Mouse (Mus musculus) limb, embryonic 14.5 days (tissue): ENCODE data around the gene Slc1a6. TPM values are rescaled to one million over a fixed set of nuclear protein-coding genes. Genes with fewer than 3 reads are reported as not detected.
A peak's percentile ranks its signal among the peaks of the same experiment; 100 is the strongest.

Experiments used
- ATAC-seq: fragments of 200-750 bp; cut with Nextera tagmentation; 2 replicates; pipeline ENCODE4 v1.8.0; 2017; ENCODE audit warnings: low read depth, moderate number of reproducible peaks, moderate TSS enrichment; ENCODE audit not compliant: low FRiP score
- DNase-seq: peaks from one replicate; pipeline ENCODE4 v3.0.0-alpha.2; 2015; ENCODE audit warnings: low spot score
- H3K27ac ChIP-seq: fragments of 300-500 bp; sonication (generic); replicated peaks from 2 replicates; pipeline ENCODE4 v1.5.1; 2014; ENCODE audit warnings: low read depth, mild to moderate bottlenecking, low read length, moderate library complexity, mixed read lengths
- H3K27me3 ChIP-seq: fragments of 300-500 bp; sonication (generic); 2 replicates; pipeline ENCODE4 v1.6.1; 2014; ENCODE audit warnings: low read length, mixed read lengths; ENCODE audit not compliant: control insufficient read depth, insufficient read depth
- H3K36me3 ChIP-seq: fragments of 300-500 bp; sonication (generic); 2 replicates; pipeline ENCODE4 v1.6.1; 2014; ENCODE audit warnings: mild to moderate bottlenecking, low read length, moderate library complexity, mixed read lengths; ENCODE audit not compliant: control insufficient read depth, insufficient read depth
- H3K4me1 ChIP-seq: fragments of 300-500 bp; sonication (generic); 2 replicates; pipeline ENCODE4 v1.6.1; 2014; ENCODE audit warnings: antibody characterized with exemption, low read length, mixed read lengths; ENCODE audit not compliant: control insufficient read depth, insufficient read depth
- H3K4me2 ChIP-seq: fragments of 300-500 bp; sonication (generic); replicated peaks from 2 replicates; pipeline ENCODE4 v1.6.1; 2014; ENCODE audit warnings: low read depth, mild to moderate bottlenecking, low read length, moderate library complexity; ENCODE audit not compliant: severe bottlenecking
- H3K4me3 ChIP-seq: fragments of 300-500 bp; sonication (generic); replicated peaks from 2 replicates; pipeline ENCODE4 v1.5.1; 2014; ENCODE audit warnings: low read length
- H3K9ac ChIP-seq: fragments of 300-500 bp; sonication (generic); 2 replicates; pipeline ENCODE4 v1.6.1; 2014; ENCODE audit warnings: mild to moderate bottlenecking, low read depth, low read length, moderate library complexity; ENCODE audit not compliant: severe bottlenecking
- H3K9me3 ChIP-seq: fragments of 300-500 bp; sonication (generic); 2 replicates; pipeline ENCODE4 v1.6.1; 2016; ENCODE audit warnings: low read length; ENCODE audit not compliant: control insufficient read depth
- POLR2A ChIP-seq: fragments of 200-500 bp; IDR thresholded peaks from 2 replicates; pipeline ENCODE4 v1.8.0; 2012; ENCODE audit warnings: inconsistent platforms, mild to moderate bottlenecking, moderate library complexity, borderline replicate concordance; ENCODE audit not compliant: insufficient read depth, insufficient read length; ENCODE audit errors: extremely low read depth
- WGBS: fragments of 180-500 bp; shearing (Covaris S2); extraction: QIAGEN DNeasy Blood & Tissue Kit; methylation state at CpG from one replicate; pipeline ENCODE4 v1.1.7; 2014; 5-methylcytosine and 5-hydroxymethylcytosine counted together
- polyA plus RNA-seq, 2 experiments: library from polyadenylated mRNA; depleted of rRNA in 1 of 2; stranded (reverse) in 1 of 2; unstranded in 1 of 2; fragments of >200 nt; fragmentation: Nextera tagmentation in 1 of 2; extraction: Ambion mirVana in 1 of 2; gene quantifications; 2 replicates each; pipeline versions ENCODE4 v1.2.1 to v1.2.3; 2012 to 2014

Slc1a6 gene
- polyA plus RNA-seq, 2 experiments, result 0.78 to 2.7 TPM

DNA sequence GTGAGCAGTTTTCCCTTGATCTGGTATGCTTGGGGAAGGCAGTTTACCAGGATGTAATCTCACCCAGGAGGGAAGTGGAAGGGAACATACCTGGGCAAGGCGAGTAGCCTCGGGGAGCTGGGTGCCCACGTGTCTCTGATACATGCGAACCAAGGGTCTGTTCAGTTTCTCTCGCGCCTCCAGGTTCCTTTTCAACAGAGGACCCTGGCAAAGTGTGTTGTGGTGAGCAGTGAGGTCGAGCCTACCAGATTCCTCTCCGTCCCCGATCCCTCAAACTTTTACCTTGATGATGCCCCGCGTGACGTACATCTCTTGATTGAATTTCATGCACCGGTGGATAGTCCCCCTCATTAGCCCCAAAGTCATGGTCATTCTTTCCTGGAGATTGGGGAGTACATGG, 32.1 kb upstream of the Slc1a6 start:
- no peaks in the 10 kb centered on the region for H3K36me3 ChIP-seq
- no peak overlapping the region for H3K27ac ChIP-seq
- no peaks in the 10 kb centered on the region for H3K9me3 ChIP-seq
- 74% methylated on average over 13 of the region's 13 CpGs for WGBS
- no peak overlapping the region for H3K9ac ChIP-seq
- no peak overlapping the region for H3K4me2 ChIP-seq
- peaks cover 10% of the 10 kb centered on the region for H3K4me1 ChIP-seq
- no peak for TF ChIP-seq POLR2A
- H3K27me3 ChIP-seq, result no peaks in the 10 kb centered on the region
- ATAC-seq, result no peak
- no peak for DNase-seq
- no peak overlapping the region for H3K4me3 ChIP-seq

DNA sequence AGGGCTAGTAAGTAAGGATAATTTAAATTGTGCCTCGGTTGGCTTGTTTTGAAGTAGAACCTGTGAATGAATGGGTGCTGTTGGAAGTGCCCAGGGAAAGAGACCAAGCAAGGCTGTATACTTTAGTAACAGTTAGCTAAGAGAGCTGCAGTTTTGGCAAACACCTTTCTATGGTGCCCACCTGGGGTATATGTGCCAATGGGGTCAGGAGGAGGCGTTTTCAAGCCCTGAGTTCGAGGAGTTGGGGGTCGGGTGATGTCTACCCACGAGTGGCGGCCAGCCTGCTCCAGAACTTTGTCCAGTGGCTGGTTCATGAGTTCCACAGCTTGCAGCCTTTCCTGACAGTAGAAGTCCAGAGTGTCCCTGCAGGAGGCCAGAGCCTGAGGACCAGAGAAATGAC, 31.4 kb upstream of the Slc1a6 start:
- DNase-seq, result no peak
- 90% methylated on average over 6 of the region's 6 CpGs for WGBS

DNA sequence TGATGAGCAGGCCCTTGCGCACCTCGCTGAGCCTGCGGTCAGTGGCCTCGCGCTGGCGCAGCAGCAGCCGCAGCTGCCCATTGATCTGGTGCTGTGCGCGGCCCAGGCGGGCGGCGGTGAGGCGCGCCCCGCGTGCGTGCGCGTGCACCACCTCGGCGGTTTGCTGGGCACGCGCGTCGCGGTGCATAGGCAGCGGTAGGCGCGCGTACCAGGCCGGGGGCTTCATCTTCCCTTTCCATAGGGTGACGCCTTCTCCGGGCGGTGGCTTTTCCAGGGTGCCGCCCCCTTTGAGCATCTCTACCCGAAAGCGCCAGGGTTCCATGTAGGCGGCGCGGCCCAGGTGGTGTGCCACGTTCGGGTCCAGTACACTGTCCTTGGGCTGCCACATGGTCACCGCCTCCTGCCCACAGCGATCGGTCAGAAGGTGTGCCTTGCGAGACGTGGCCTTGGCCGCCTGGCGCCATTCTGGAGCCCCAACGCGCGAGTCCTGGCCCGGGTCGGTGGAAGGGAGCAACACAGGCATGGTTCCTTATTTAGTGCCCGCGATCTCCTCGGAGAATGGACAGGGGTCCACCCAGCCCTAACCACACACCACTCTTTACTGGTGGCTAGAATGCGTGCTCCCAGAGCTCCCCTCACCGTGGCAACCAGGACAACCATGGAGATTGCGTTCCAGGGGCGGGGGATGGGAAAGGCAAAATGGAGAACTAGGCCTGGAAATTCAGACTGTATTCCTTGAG, 27.7 kb upstream of the Slc1a6 start, which contains the start of gene Ccdc105:
TSS of gene Ccdc105 (minus strand) at position 614 of the 740 bp plus-strand sequence.
- 3% methylated on average over 60 of the region's 61 CpGs for WGBS
- ATAC-seq, result peak; percentile 90

More for the DNA sequence above, 31.4 kb upstream of the Slc1a6 start:
- no peak for TF ChIP-seq POLR2A
- H3K4me3 ChIP-seq, result no peak overlapping the region
- H3K9me3 ChIP-seq, result no peaks in the 10 kb centered on the region
- H3K9ac ChIP-seq, result no peak overlapping the region
- ATAC-seq, result no peak
- no peaks in the 10 kb centered on the region for H3K36me3 ChIP-seq
- peaks cover 10% of the 10 kb centered on the region for H3K4me1 ChIP-seq
- H3K27me3 ChIP-seq, result no peaks in the 10 kb centered on the region
- no peak overlapping the region for H3K4me2 ChIP-seq
- H3K27ac ChIP-seq, result no peak overlapping the region

DNA sequence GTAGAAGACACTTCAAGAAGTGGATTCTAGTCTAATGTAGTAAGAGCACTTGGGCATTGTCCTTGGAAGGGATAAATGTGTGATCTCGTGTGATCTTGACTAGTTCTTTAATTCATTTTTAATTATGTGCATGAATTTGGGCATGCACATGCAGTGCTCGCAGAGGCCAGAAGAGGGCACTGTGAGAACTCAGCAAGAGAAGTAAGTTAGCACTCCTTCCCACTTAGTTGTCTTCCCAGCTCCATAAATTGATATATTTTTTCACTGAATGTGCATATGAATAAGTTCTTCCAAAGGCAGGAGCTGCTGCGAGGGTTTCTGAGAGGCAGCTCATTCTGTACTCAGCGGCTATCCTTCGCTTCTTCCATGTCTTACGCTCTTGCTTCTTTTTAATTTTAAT, 24.3 kb upstream of the Slc1a6 start:
- DNase-seq (peak; percentile 47), ATAC-seq (no peak)
- Histone ChIP-seq H3K9ac (no peak overlapping the region), H3K27me3 (no peaks in the 10 kb centered on the region), H3K4me3 (no peak overlapping the region), H3K4me1 (peaks cover 3% of the 10 kb centered on the region; the same call in 1 of the 2 replicates), H3K27ac (no peak overlapping the region), H3K36me3 (no peaks in the 10 kb centered on the region), H3K4me2 (no peak overlapping the region), H3K9me3 (no peaks in the 10 kb centered on the region)
- TF ChIP-seq POLR2A, result no peak
- WGBS, result 38% methylated on average over 6 of the region's 6 CpGs

More for the DNA sequence above, 27.7 kb upstream of the Slc1a6 start, which contains the start of gene Ccdc105:
- Histone ChIP-seq H3K9me3 (no peaks in the 10 kb centered on the region), H3K36me3 (no peaks in the 10 kb centered on the region), H3K27ac (peak within 1 kb of the TSS; percentile 58; the same call in 1 of the 2 replicates), H3K4me3 (peak within 1 kb of the TSS; percentile 56), H3K4me2 (peak within 1 kb of the TSS; percentile 75), H3K27me3 (no peaks in the 10 kb centered on the region), H3K9ac (peak within 1 kb of the TSS; percentile 68), H3K4me1 (peaks cover 6% of the 10 kb centered on the region)
- TF ChIP-seq POLR2A, result peak; percentile 61; the same call in 1 of the 2 replicates
- peak; percentile 89 for DNase-seq

DNA sequence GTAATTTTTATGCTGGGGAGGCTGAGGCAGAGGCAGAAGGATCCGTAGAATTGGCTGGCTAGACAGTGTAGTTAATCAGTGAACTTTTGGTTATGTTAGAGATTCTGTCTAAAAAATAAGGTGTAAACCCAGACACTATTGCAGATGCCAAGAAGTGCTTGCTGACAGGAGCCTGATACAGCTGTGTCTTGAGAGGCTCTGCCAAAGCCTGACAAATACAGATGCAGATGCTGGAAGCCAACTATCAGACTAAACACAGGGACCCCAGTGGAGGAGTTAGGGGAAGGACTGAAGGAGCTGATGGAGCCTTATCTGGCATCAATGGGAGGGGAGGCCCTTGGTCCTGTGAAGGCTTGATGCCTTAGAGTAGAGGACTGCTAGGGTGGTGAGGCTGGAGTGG, 14.7 kb upstream of the Slc1a6 start:
- ATAC-seq, result no peak
- H3K9me3 ChIP-seq, result 0 out of 2 replicates have a peak, but pooled peaks cover 5% of the 10 kb centered on the region
- no peaks in the 10 kb centered on the region for H3K27me3 ChIP-seq
- no peak overlapping the region for H3K9ac ChIP-seq
- no peak overlapping the region for H3K4me3 ChIP-seq
- H3K4me1 ChIP-seq, result no peaks in the 10 kb centered on the region
- no peaks in the 10 kb centered on the region for H3K36me3 ChIP-seq
- H3K4me2 ChIP-seq, result no peak overlapping the region
- no peak for DNase-seq
- H3K27ac ChIP-seq, result no peak overlapping the region
- TF ChIP-seq POLR2A, result no peak
- 81% methylated on average over 1 of the region's 1 CpGs for WGBS

DNA sequence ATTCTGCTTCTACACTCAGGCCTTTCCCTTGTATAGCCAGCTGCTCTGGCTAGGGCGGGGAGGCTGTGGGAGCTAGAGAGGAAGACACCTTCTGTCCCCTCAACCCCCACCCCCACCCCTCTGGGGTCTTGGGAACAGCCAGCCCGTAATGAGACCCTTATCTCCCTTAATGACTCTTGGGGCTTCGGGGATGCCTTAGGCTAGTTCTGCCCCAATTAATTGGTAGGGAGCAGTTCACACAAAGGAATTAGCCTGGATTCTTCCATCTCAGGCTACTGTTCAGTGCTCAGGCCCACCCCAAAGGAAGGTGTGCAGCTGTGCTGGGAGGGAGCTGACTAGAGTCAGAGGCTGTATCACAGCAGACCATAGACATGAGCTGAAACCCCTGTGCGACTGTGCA, 4.5 kb upstream of the Slc1a6 start:
- no peak overlapping the region for H3K9ac ChIP-seq
- H3K4me1 ChIP-seq, result peaks cover 4% of the 10 kb centered on the region; the same call in 1 of the 2 replicates
- 50% methylated on average over 4 of the region's 4 CpGs for WGBS
- no peaks in the 10 kb centered on the region for H3K36me3 ChIP-seq
- H3K4me3 ChIP-seq, result no peak overlapping the region
- ATAC-seq (no peak), DNase-seq (no peak)
- H3K27me3 ChIP-seq, result 0 out of 2 replicates have a peak, but pooled peaks cover 6% of the 10 kb centered on the region
- H3K4me2 ChIP-seq, result no peak overlapping the region
- H3K27ac ChIP-seq, result no peak overlapping the region
- TF ChIP-seq POLR2A, result no peak
- no peaks in the 10 kb centered on the region for H3K9me3 ChIP-seq
